Mouse (Mus musculus): ENCODE measurements around the gene Zfp282. TPM values are rescaled to one million over a fixed set of nuclear protein-coding genes. Genes with fewer than 3 reads are reported as not detected.

Gene Zfp282
- polyA plus RNA-seq, 1 experiment from 2014 or later: 17.4 TPM

GRCm38 (mm10) chr6:47912991-47913390, 36.0 kb downstream of the Zfp282 start:
- H3K9me3 ChIP-seq (ENCODE audit: low read depth, low read length): no peaks in the 10 kb centered on the region
- ATAC-seq (ENCODE audit: insufficient read depth) (no peak), DNase-seq (no peak)
- 45% methylated on average over 3 of the region's 3 CpGs for WGBS
- no peak for TF ChIP-seq CTCF (IDR thresholded peaks at IDR 0.05; ENCODE audit: low read depth)
- no peaks in the 10 kb centered on the region for H3K4me1 ChIP-seq (ENCODE audit: insufficient read depth)
- H3K9ac ChIP-seq: no peak overlapping the region
- no peaks in the 10 kb centered on the region for H3K27me3 ChIP-seq (ENCODE audit: insufficient read depth, low read length)
- no peak overlapping the region for H3K4me3 ChIP-seq (ENCODE audit: low read depth, low read length)
- H3K36me3 ChIP-seq (ENCODE audit: insufficient read depth): 0 out of 2 replicates have a peak, but pooled peaks cover 1% of the 10 kb centered on the region
- no peak overlapping the region for H3K27ac ChIP-seq (ENCODE audit: low read depth)
- no peak overlapping the region for H3K4me2 ChIP-seq

GRCm38 (mm10) chr6:47917051-47917450, 40.0 kb downstream of the Zfp282 start:
- Histone ChIP-seq H3K4me1 (ENCODE audit: insufficient read depth) (peaks cover 7% of the 10 kb centered on the region; the same call in 1 of the 2 replicates), H3K4me3 (ENCODE audit: low read depth, low read length) (no peak overlapping the region), H3K4me2 (no peak overlapping the region), H3K9me3 (ENCODE audit: low read depth, low read length) (no peaks in the 10 kb centered on the region), H3K27me3 (ENCODE audit: insufficient read depth, low read length) (no peaks in the 10 kb centered on the region), H3K27ac (ENCODE audit: low read depth) (no peak overlapping the region), H3K9ac (no peak overlapping the region), H3K36me3 (ENCODE audit: insufficient read depth) (no peaks in the 10 kb centered on the region)
- DNase-seq (no peak), ATAC-seq (ENCODE audit: insufficient read depth) (no peak)
- no peak for TF ChIP-seq CTCF (IDR thresholded peaks at IDR 0.05; ENCODE audit: low read depth)
- WGBS: 69% methylated on average over 5 of the region's 5 CpGs

- no peak for ATAC-seq (ENCODE audit: insufficient read depth)
- WGBS: 65% methylated on average over 3 of the region's 3 CpGs
Measured at GRCm38 (mm10) chr6:47918768-47919274, 41.8 kb downstream of the Zfp282 start.

GRCm38 (mm10) chr6:47919646-47920446, 42.8 kb downstream of the Zfp282 start:
- Histone ChIP-seq H3K27me3 (ENCODE audit: insufficient read depth, low read length) (no peaks in the 10 kb centered on the region), H3K4me1 (ENCODE audit: insufficient read depth) (peaks cover 7% of the 10 kb centered on the region; the same call in 1 of the 2 replicates), H3K4me3 (ENCODE audit: low read depth, low read length) (peak overlapping the region; percentile 84), H3K36me3 (ENCODE audit: insufficient read depth) (no peaks in the 10 kb centered on the region), H3K27ac (ENCODE audit: low read depth) (peak overlapping the region; percentile 97), H3K4me2 (peak overlapping the region; percentile 84), H3K9ac (peak overlapping the region; percentile 86), H3K9me3 (ENCODE audit: low read depth, low read length) (no peaks in the 10 kb centered on the region)
- ATAC-seq (ENCODE audit: insufficient read depth) (no peak), DNase-seq (no peak)
- TF ChIP-seq CTCF (IDR thresholded peaks at IDR 0.05; ENCODE audit: low read depth): no peak
- WGBS: 27% methylated on average over 11 of the region's 11 CpGs

More at GRCm38 (mm10) chr6:47918768-47919274, 41.8 kb downstream of the Zfp282 start:
- H3K9ac ChIP-seq: no peak overlapping the region
- H3K27ac ChIP-seq (ENCODE audit: low read depth): no peak overlapping the region
- no peak overlapping the region for H3K4me3 ChIP-seq (ENCODE audit: low read depth, low read length)
- H3K4me1 ChIP-seq (ENCODE audit: insufficient read depth): peaks cover 7% of the 10 kb centered on the region; the same call in 1 of the 2 replicates
- no peak overlapping the region for H3K4me2 ChIP-seq
- TF ChIP-seq CTCF (IDR thresholded peaks at IDR 0.05; ENCODE audit: low read depth): no peak
- H3K27me3 ChIP-seq (ENCODE audit: insufficient read depth, low read length): no peaks in the 10 kb centered on the region
- no peaks in the 10 kb centered on the region for H3K9me3 ChIP-seq (ENCODE audit: low read depth, low read length)
- DNase-seq: no peak
- no peaks in the 10 kb centered on the region for H3K36me3 ChIP-seq (ENCODE audit: insufficient read depth)

DNA sequence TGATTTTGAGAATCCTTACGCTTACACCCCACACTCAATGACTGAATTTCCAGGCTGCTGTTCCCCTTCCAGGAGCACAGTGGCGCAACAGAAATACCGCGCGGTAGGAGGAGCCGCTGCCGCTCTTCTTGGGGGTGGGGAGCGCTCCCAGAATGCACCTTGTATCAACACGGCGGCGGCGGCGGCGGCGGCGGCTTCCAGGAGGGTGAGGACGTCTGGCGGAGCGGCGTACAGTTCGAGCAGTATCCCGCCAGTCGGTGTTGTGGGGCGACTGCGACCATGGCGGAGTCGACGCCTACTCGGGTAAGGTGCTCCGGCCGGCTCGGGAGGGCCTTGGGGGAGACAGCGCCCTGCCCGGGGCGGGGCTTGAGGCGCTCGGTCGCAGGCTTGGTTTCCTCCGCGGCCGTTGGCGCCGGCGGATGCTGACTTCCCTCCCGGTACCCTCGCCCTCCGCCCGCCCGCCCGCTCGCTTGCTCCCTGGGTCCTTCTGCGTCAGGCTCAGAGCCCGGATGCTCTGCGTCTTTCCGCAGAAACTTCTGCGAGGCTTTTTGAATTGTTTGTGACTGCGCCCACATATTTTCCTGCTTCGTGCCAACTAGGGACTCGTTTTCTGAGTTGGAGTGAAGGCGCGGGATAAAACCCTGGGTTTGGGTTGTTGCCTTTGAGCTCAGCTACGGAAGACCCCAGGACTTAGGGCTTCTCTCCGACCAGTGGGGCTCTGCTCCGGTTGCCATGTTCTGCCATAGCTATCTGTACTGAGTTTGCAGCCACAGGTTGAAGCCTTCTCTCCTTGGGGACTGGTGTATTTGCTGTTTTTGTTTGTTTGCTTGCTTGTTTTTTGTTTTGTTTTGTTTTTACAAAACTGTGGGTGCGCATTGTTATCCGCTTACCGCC, 43.7 kb downstream of the Zfp282 start, which contains the start of gene Zfp212:
Gene Zfp212, plus strand, starts transcription at position 30 of the 894 bp plus-strand sequence.
- Histone ChIP-seq H3K9me3 (ENCODE audit: low read depth, low read length) (no peaks in the 10 kb centered on the region), H3K4me2 (peak within 1 kb of the TSS; percentile 84), H3K36me3 (ENCODE audit: insufficient read depth) (no peaks in the 10 kb centered on the region), H3K4me3 (ENCODE audit: low read depth, low read length) (peak within 1 kb of the TSS; percentile 84), H3K27ac (ENCODE audit: low read depth) (peak within 1 kb of the TSS; percentile 97), H3K27me3 (ENCODE audit: insufficient read depth, low read length) (no peaks in the 10 kb centered on the region), H3K4me1 (ENCODE audit: insufficient read depth) (peaks cover 7% of the 10 kb centered on the region; the same call in 1 of the 2 replicates), H3K9ac (peak within 1 kb of the TSS; percentile 86)
- DNase-seq (peak; percentile 95), ATAC-seq (ENCODE audit: insufficient read depth) (peak; percentile 97)
- WGBS: 1% methylated on average over 67 of the region's 67 CpGs
- peak; percentile 72 for TF ChIP-seq CTCF (IDR thresholded peaks at IDR 0.05; ENCODE audit: low read depth)

- DNase-seq (no peak), ATAC-seq (ENCODE audit: insufficient read depth) (0 out of 2 replicates have a peak, but pooled peaks have one; percentile 8)
- Histone ChIP-seq H3K27ac (ENCODE audit: low read depth) (no peak overlapping the region; the same call in 1 of the 2 replicates), H3K9ac (peak overlapping the region; percentile 75), H3K4me1 (ENCODE audit: insufficient read depth) (no peaks in the 10 kb centered on the region), H3K4me2 (peak overlapping the region; percentile 88), H3K36me3 (ENCODE audit: insufficient read depth) (0 out of 2 replicates have a peak, but pooled peaks cover 10% of the 10 kb centered on the region), H3K27me3 (ENCODE audit: insufficient read depth, low read length) (no peaks in the 10 kb centered on the region), H3K4me3 (ENCODE audit: low read depth, low read length) (peak overlapping the region; percentile 47), H3K9me3 (ENCODE audit: low read depth, low read length) (no peaks in the 10 kb centered on the region)
- WGBS: 43% methylated on average over 12 of the region's 12 CpGs
- TF ChIP-seq CTCF (IDR thresholded peaks at IDR 0.05; ENCODE audit: low read depth): no peak
Measured at GRCm38 (mm10) chr6:47942461-47942860, 65.5 kb downstream of the Zfp282 start.
